Mouse (Mus musculus): Measurements from ENCODE around the gene Rnd2.
A peak's percentile ranks its signal among the peaks of the same experiment; 100 is the strongest.
"Not testable (repeated sequence)": the region's sequence is repeated elsewhere in the genome, so short reads cannot be mapped to it uniquely, and the experiment has no call there.

Rnd2 gene

DNA sequence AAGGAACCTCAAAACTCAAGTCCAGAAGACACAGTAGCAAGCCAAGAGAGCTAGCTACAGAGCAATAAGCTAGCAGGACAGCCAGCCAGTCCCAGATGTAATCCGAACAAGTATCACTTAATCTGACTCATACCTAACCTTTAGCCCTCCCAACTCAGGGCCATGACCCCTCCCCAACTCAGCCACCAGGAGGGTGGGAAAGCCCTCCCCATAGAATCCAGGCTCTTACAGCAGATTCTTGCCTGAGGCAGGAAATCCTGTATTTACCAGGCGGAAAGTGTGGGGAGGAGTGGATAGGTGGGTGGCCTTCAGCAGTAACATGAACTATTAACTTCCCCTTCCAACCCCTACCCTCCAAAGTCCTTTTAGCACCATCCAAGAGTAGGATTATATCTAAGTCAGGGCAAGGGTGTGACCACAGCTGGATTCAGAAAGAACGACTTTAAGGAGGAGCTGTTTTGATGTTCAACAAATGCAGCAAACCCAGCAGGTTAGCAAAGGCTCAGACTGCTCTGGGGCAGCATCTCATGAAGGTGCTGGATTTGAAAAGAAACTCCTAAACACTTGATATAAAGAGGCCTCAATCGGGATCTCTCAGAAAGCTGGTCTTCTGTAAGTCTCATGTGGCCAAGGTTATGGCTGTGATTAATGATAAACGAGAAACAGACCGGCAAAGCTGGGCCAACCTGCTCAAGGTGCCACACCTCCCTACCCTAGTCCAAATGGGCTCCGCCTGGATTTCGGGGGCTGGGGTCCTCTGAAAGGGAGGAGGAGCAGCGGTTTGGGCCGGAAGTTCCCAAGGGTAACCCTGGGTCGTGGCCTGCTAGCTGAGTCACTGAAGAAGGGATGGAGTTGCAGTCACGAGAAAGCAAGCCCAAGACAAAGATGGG is at the start of gene Rnd2:
TSS of gene Rnd2 (plus strand) at position 789 of the 890 bp plus-strand sequence.
- DNase-seq (ENCODE audit: low read depth, low spot score), result no peak

DNA sequence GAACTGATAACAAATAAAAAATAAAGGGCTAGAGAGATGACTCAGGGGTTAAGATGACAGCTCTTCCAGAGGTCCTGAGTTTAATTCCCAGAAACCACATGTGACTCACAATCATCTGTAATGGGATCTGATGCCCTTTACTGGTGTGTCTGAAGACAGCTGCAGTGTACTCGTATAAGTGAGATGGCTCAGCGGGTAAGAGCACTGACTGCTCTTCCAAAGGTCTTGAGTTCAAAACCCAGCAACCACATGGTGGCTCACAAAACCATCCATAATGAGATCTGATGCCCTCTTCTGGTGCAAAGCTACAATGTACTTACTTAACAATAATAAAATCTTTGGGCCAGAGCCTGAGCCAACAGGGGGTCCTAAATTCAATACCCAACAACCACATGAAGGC is 49.5 kb upstream of the Rnd2 start:
- DNase-seq (ENCODE audit: low read depth, low spot score), result no peak

DNA sequence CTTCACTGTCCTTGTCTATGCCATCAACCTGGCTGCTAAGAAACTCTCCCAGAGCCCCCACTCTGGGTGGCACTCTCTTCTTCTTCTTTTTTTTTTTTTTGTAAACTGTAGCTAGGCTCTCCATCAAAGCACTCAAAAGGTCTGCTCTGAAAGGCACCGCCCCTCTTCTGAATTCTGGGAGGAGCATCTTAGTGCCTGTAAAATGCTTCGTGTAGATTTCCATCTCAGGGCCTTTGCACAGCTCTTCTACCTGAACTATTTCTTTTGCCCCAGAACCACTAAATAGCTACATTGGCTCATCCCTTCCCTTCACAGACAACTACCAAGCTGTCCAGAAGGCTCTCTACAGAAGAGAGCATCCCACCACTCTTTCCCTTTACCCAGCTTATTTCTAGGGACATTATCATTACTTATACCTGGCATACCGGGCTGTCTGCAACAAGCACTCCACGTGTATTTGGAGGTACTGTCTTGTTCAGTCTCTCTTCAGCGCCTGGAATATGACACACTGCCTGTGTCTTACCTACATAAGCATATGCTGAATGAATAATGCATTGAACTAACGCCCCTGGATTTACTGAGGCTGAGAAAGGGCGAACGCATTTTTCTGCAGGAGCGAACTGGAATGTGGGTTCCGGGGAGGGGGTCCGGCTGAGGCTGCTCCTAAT is 48.2 kb upstream of the Rnd2 start:
- no peak for DNase-seq (ENCODE audit: low read depth, low spot score)

DNA sequence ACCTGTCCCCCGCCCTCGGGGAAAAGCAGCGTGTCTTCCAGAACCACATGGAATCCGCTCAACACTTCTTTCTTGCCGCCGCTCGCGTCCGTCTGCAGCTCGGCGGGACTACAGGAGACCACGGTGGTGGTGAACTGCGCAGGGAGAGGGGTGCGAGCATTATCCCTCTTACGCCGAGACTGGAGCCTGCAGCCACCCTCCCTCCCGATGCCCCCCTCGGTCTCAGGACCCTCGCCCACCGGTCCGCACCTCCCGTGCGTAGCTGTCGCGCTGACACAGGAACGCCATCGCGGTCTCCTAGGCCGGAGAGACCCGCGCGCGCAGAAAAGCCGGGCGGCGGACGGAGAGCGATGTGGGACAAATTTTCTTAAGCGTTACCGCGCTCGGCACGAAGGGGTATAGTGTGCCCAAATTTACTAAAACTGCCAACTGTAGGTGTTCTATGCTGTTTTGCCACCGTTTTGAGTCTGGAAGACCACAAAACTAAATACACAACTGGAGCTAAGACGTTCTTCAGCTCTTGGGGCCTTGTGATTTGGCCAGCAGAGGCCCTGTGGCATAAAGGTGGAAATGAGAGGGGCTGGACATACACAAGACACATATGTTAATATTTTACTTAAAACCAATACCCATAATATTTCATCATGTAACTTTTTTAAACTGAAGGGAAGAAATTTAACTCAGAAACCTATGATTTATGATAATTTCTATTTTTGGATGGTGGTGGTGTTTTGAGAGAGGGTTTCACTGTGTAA is 47.5 kb upstream of the Rnd2 start, which contains the start of gene Aarsd1:
TSS of gene Aarsd1 (minus strand) at position 515 of the 755 bp plus-strand sequence.
- DNase-seq (ENCODE audit: low read depth, low spot score), result peak; percentile 89

DNA sequence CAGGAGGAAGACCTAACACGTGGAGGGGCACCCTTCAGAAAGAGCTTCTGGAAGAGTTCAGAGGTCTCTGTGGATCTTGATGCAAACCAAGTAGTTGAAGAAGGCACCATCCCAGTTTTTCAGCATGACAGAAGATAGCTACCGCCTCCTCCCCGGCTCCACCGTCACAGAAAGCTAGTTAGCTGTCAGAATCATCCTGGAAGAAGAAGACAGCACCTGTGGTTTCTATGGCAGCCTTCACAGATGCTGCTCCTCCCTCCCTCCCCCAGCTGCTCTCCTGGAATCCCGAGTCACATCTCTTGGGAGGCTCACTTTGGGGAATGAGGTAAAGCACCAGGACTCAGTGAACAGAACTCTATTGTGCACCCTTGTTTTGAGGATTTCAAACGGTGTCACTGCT is 45.8 kb upstream of the Rnd2 start:
- peak; percentile 72 for DNase-seq (ENCODE audit: low read depth, low spot score)

DNA sequence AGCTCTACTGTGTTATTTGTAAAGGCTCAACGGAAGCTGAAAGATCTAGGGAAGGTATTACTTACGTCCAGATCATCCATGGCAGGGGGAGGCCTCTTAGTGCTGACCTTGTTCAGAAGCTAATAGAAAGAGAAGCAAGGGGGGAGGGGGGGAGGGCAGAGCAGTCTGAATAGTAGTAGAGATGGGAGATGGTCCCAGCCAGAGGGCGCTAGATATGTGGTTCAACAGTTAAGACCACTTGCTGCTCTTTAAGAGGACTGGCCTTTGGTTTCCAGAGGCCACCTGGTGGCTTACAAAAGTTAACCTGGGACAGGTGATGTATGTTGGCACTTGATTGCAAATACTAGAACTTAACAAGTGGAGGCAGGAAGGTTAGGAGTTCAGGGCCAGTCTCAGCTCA is 45.2 kb upstream of the Rnd2 start:
- DNase-seq (ENCODE audit: low read depth, low spot score), result no peak

DNA sequence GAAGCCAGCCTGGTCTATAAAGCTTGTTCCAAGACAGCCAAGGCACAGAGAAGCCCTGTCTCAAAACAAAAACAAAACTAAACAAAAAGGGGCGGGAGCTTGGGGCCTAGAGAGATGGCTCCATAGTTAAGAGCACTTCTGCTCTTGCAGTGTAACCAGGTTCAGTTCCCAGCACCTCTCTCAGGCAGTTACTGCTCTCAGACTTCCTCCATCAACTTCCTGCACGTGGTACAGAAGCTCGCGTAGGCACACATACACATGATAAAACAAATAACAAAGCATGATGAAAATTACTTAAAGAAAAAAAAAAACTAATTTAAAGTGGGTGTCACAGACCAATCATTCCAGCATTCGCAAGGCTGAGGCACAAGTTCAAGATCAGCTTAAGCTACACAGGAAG is 44.7 kb upstream of the Rnd2 start:
- no peak for DNase-seq (ENCODE audit: low read depth, low spot score)

DNA sequence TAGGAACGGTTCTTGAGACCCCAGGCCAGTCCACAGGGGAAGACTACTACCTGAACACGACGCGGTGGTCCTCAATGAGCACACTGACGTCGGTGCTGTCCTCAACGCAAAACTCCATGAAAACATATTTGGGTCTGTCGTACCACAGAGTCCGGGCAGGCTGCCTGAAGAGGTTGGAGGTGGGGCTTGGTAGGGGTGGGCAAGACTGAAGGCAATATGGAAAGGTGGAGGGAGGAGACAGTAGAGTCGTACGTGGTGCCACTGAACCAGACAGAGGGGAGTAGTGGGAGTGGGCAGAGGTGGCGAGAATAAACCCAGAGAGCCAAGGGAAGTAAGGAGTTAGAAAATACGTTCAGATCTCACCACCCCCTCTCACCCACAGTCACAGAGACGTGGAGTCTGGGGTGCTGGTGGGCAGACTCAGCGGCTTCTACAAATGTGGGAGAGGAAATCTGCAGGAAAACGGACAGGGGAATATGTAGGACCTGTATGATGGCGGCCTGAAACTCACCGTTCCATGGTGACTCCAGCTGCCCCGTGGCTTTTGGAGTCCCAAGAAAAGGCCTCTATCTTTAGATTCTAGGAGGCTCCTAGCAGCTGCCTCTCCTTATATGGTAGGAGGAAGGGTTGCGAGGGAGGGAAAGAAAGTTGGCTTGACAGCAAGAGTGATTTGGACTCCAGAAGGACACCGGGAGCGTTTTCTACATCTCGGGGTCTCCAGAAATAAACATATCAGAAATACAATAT is 40.5 kb upstream of the Rnd2 start, which contains the start of gene Gm27029:
TSS of gene Gm27029 (minus strand) at position 692 of the 747 bp plus-strand sequence.
- DNase-seq (ENCODE audit: low read depth, low spot score), result no peak

DNA sequence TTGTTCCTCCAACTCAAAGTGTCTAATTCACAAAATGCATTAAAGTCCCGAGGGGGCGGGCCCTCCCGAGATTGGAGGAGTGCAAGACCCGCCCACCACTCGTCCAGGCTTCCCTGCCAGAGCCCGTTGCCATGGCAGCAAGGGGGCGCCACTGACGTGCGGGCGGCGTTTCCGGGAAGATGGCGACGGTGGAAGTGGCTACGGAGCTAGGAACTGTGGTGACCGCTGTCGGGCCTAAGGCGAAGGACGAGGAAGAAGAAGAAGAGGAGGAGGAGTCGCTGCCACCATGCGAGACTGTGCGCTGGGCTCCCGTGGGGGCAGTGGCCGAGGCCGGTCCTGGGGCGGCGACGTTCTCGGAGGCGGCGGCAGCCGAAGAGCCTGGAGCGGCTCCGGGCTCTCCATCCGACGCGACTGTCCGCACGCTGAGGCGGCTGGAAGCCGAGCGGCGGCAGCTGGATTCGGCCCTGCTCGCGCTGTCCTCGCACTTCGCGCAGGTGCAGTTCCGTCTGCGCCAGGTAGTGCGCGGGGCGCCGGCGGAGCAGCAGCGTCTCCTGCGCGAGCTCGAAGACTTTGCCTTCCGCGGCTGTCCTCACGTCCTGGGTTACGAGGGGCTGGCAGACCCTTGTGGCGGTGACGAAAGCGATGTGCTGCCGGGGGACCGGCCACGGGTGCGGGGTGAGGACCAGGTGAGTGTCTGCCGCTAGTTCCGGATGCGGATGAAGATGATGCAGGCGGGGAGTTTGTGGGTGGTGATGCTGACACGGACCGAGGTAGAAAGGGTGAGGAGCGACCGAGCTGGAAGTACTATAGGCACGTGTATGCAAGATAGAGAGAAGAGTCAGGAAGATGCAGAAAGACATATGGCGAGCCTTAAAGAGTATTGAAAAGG is 39.6 kb upstream of the Rnd2 start, which contains the start of the genes Rundc1 and Ptges3l:
TSS of gene Rundc1 (plus strand) at position 161 of the 889 bp plus-strand sequence.
TSS of gene Ptges3l (minus strand) at position 409 of the 889 bp plus-strand sequence.
- peak; percentile 92 for DNase-seq (ENCODE audit: low read depth, low spot score)

DNA sequence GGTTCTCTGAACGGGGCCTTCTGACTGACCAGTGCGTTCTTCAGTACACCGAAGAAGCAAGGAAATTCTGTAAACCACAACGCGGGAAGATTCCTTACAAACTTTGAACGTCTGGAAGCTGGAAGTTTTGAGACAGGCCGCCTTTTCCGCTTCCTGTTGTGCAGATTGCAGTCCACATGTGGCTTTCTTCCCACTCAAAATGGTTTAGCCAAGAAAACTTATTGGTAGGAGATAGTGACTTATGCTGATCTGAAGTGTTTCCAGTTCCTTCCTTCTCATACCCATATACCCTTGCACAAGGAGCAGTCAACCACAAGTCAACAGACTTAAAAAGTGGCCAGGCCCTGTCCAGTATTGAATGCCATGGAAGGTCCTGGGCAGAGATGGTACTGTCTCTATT is 38.6 kb upstream of the Rnd2 start:
- DNase-seq (ENCODE audit: low read depth, low spot score), result no peak

DNA sequence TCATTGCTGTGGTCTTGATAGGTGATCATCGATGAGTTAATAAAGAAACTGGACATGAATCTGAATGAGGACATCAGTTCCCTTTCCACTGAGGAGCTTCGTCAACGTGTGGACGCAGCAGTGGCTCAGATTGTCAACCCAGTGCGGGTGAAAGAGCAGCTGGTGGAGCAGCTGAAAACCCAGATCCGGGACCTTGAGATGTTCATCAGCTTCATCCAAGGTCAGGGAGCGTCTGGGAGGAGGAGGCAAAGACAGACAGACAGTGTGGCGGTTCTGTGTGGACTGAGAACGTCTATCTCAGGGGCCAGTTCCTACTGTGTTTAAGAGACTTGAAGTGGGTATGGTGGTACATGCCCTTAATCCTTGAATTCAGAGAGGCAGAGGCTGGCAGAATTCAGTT is 33.5 kb upstream of the Rnd2 start:
- no peak for DNase-seq (ENCODE audit: low read depth, low spot score)

DNA sequence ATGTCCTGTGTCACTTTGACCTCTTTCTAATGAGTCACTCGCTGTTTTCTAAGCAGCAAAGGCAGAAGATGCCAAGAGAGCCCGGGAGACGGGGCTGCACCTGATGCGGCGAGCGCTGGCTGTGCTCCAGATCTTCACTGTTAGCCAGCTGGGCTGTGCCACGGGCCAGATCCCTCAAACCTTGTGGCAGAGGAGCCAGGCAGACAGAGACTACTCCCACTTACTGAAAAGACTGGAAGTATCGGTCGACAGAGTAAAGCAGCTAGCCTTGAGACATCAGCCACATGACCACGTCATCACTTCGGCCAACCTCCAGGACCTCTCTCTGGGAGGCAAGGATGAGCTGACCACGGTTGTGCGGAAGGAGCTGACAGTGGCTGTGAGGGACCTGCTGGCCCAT is 31.4 kb upstream of the Rnd2 start:
- no peak for DNase-seq (ENCODE audit: low read depth, low spot score)

DNA sequence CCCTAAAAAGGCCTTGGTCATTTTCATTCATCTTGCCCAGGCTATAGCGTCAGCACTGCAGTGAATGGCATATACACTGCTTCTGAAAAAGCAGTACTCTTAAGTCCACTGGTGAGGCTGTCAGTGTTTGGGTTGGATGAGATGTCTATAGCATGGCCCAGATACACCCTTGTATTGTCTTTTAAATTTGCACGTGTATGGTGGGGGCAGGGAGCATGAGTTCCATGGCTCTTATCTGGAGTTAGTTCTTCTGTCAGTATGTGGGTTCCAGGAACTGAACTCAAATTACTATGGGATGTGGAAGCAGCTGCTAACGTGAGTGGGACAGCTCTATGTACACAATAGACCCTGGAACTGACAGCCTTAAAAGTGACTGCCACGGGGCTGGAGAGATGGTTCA is 29.0 kb upstream of the Rnd2 start:
- DNase-seq (ENCODE audit: low read depth, low spot score), result no peak

DNA sequence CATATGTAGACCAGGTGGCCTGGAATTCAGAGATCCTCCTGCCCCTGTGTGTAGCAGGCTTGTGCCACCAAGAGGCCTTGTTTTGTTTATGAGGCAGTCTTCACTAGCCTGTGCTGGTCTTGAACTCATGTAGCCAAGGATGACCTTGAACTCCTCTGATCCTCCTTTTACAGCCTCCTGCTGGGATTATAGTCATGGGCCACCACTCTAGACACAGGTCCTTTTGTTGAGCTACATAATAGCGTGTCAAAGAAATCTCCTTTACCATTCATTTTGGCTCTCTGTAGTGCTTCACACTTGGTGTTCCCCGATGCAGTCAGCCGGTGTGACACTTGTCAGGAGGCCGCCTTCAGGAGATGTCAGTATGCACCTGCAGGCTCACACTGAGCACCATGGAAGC is 27.9 kb upstream of the Rnd2 start:
- no peak for DNase-seq (ENCODE audit: low read depth, low spot score)

DNA sequence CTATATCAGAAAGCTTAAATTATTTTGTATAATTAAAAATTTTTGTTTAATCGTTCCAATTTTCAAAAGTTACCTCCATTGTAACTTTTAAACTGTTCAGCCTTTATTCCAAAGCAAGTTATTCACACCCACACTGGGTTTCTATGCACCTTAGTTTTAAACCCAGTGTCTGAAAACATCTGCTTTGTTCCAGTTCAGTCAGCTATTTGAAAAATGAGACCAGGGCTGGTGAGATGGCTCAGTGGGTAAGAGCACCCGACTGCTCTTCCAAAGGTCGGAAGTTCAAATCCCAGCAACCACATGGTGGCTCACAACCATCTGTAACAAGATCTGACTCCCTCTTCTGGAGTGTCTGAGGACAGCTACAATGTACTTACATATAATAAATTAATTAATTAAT is 26.8 kb upstream of the Rnd2 start:
- DNase-seq (ENCODE audit: low read depth, low spot score), result not testable (repeated sequence)

DNA sequence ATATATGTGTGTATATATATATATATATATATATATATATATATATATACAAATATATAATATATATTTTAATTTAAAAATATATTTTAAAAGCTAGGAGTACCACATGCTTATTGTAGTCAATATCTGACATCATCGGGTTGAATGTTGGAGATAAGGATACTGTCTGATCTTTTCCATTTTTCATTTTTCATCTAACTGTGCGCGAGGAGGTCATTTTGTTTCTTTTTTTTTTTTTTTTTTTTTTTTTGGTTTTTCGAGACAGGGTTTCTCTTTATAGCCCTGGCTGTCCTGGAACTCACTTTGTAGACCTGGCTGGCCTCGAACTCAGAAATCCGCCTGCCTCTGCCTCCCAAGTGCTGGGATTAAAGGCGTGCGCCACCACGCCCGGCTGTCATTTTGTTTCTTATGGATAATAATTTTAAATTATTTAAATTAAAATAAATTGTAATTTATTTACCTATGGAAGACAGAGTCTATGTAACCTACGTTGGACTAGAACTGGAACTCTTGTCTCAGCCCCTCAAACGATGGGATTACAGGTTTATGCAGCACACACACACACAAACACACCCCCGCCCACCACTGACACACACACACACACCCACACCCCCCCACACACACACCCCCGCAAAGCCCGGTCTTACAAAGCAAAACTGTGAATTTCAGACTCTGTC is 23.2 kb upstream of the Rnd2 start:
- DNase-seq (ENCODE audit: low read depth, low spot score), result not testable (repeated sequence)

DNA sequence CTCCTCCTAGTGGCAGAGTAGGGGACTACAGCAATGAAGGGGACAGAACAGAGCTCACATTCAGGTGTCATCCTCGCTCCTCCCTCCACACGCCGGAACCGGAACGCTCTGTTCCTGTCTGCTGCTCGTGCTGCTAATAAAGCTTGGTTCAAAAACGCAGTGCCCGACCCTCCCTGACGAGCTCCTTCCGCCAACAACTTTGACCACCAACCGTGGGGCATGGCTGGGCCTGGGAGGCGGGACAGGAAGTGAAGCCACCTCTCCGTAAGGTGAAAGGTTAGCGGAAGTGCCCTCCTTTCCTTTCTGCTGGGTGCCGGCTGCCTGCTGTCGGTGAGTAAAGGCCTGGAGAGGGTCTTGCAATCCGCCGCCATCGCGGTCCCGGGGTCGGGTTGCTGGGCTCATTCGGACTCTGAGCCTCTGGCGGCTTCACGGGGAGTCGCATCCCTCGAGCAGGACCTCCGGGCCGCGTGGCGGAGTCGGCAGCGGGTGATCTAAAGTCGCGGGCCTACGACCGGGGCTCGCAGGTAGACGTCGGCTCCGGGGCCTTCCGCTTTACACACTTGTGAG is 22.6 kb upstream of the Rnd2 start, which contains the start of gene Rpl27:
TSS of gene Rpl27 (plus strand) at position 172 of the 567 bp plus-strand sequence.
- DNase-seq (ENCODE audit: low read depth, low spot score), result peak; percentile 100

DNA sequence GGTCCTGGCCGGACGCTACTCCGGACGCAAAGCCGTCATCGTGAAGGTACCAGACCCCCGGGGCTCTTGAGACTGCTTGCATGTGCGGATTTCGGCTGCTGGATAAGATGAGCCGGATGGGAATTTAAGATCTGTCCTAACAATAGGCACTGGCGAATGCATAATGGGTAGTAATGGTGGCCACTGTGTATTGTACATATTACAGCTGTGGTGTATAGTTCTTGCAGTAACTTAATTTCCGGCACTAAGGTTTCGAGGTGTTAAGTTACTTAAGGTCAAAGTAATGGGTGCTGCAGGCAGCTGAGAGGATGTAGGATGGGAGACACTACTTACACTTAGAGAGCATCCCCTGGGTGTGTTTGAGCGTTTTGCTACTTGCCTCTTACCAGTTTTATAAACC is 22.0 kb upstream of the Rnd2 start:
- DNase-seq (ENCODE audit: low read depth, low spot score), result no peak

DNA sequence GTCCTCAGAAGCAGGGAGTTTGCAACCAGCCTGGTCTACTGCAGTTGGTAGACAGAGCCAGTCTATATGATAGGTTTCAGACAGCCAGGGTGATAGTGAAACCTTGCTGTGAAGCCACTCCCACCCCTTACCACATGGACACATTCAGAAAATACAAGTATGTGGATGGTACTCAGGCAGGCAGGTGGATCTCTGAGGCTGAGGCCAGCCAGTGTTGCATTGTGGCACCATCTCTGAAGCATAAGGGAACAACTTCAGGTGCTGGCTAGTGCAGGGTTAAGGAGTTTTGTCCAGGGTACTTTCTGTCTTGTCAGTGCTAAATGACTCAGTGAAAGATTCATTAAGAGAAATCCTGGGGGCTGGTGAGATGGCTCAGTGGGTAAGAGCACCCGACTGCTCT is 18.5 kb upstream of the Rnd2 start:
- DNase-seq (ENCODE audit: low read depth, low spot score), result no peak

Data from telencephalon, adult 2 months (tissue).